Mouse (Mus musculus): ENCODE measurements at regions not wholly inside any gene's neighbourhood (a gene's known extent, or its start where the extent isn't known, plus 50 kb on each side); places are given as distances from the start of the nearest gene placed in this dataset.

GRCm38 (mm10) chr14:76863035-76863706 is 173.4 kb upstream of the Ccdc122 start:
- TF ChIP-seq CTCF (IDR thresholded peaks at IDR 0.05; ENCODE audit: low read depth), result no peak
- TF ChIP-seq EP300 (IDR thresholded peaks at IDR 0.05; ENCODE audit: low read depth), result no peak

Data from liver, embryonic 14.5 days (tissue).